Mouse (Mus musculus): ENCODE measurements around the gene Kirrel3.

GRCm38 (mm10) chr9:34772022-34772437 is 286.3 kb downstream of the Kirrel3 start:
- TF ChIP-seq GATA1 (IDR thresholded peaks at IDR 0.05; ENCODE audit: low read length) (no peak), TAL1 (IDR thresholded peaks at IDR 0.05; ENCODE audit: low read length) (no peak)
